Mouse (Mus musculus) layer of hippocampus, adult 8-10 months (tissue): ENCODE data around the gene Dennd5a. TPM values are rescaled to one million over a fixed set of nuclear protein-coding genes. Genes with fewer than 3 reads are reported as not detected.
A peak's percentile ranks its signal among the peaks of the same experiment; 100 is the strongest.

Experiments
- DNase-seq, 2 experiments: peaks; one replicate each; pipeline ENCODE4 v3.0.0; 2022; ENCODE audit warnings: low spot score in 2 of 2
- total RNA-seq, 4 experiments: library from RNA; stranded (reverse); gene quantifications; 2 replicates each; pipeline ENCODE4 v1.2.4; 2022

The Dennd5a gene
- total RNA-seq, 4 experiments from 2014 or later, result 206 to 222 (median 217) TPM

- no peak for DNase-seq
Observed at GRCm38 (mm10) chr7:109965658-109966057, 5.4 kb upstream of the Dennd5a start.

GRCm38 (mm10) chr7:109963707-109964106 is 3.4 kb upstream of the Dennd5a start:
- no peak for DNase-seq

GRCm38 (mm10) chr7:109962596-109962995 is 2.3 kb upstream of the Dennd5a start:
- DNase-seq, result no peak

- DNase-seq, result no peak
Observed at GRCm38 (mm10) chr7:109961570-109961969, 1.3 kb upstream of the Dennd5a start.

- DNase-seq, result no peak
Observed at GRCm38 (mm10) chr7:109960613-109961154, 414 bp upstream of the Dennd5a start.

GRCm38 (mm10) chr7:109958843-109959715 is 1.2 kb downstream of the Dennd5a start:
- no peak for DNase-seq

- DNase-seq, result no peak
Observed at GRCm38 (mm10) chr7:109957996-109958789, 2.1 kb downstream of the Dennd5a start.

GRCm38 (mm10) chr7:109954622-109955401 is 5.5 kb downstream of the Dennd5a start:
- DNase-seq, result no peak

GRCm38 (mm10) chr7:109951297-109951696 is 9.0 kb downstream of the Dennd5a start:
- DNase-seq, result no peak

GRCm38 (mm10) chr7:109944421-109945034 is 15.7 kb downstream of the Dennd5a start:
- DNase-seq, result no peak

- no peak for DNase-seq
Observed at GRCm38 (mm10) chr7:109929628-109930027, 30.6 kb downstream of the Dennd5a start.

- DNase-seq, result no peak
Observed at GRCm38 (mm10) chr7:109928365-109928764, 31.9 kb downstream of the Dennd5a start.

- no peak for DNase-seq
Observed at GRCm38 (mm10) chr7:109924965-109925364, 35.3 kb downstream of the Dennd5a start.

GRCm38 (mm10) chr7:109922889-109923288 is 37.4 kb downstream of the Dennd5a start:
- DNase-seq, result no peak

GRCm38 (mm10) chr7:109906165-109906564 is 54.1 kb downstream of the Dennd5a start:
- no peak for DNase-seq

- no peak for DNase-seq
Observed at GRCm38 (mm10) chr7:109900921-109901320, 59.3 kb downstream of the Dennd5a start.

GRCm38 (mm10) chr7:109898911-109899310 is 61.4 kb downstream of the Dennd5a start:
- no peak for DNase-seq

GRCm38 (mm10) chr7:109892530-109892929 is 67.7 kb downstream of the Dennd5a start:
- DNase-seq, result peak; percentile 58 to 77

GRCm38 (mm10) chr7:109891786-109892185 is 68.5 kb downstream of the Dennd5a start:
- DNase-seq, result no peak

GRCm38 (mm10) chr7:109890256-109890655 is 70.0 kb downstream of the Dennd5a start:
- no peak for DNase-seq

GRCm38 (mm10) chr7:109889300-109889699 is 71.0 kb downstream of the Dennd5a start:
- DNase-seq, result no peak
